Mouse (Mus musculus): ENCODE data around the gene Lhx9. TPM values are rescaled to one million over a fixed set of nuclear protein-coding genes. Genes with fewer than 3 reads are reported as not detected.

Lhx9 gene
- polyA plus RNA-seq, 1 experiment from 2014 or later = 35.3 TPM

GRCm38 (mm10) chr1:138798110-138798509 is 50.3 kb downstream of the Lhx9 start:
- ATAC-seq (replicated peaks; ENCODE audit: low FRiP score) = no peak

DNA sequence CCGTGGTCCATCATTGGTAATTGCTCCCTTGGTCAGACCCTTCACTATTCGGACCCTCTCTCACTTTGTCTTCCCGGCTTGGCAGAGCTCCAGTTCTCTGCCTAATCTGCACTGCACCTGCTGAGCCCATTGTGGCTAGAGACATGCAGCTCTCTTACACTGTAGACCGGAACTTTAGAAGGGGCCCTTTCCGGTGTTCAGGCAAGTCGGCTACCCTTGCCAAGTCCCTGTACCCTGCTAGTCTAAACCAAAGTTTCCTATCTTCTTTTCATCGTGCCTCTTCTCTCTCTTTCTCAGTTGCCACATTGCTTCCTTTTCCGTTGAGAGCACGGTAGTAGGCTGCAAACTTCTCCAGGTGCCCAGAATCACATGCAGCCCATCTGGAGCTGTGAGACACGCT is 62.5 kb downstream of the Lhx9 start:
- Histone ChIP-seq H3K4me1 (replicated peaks; ENCODE audit: control insufficient read depth, insufficient read depth, low read length) (peaks cover 5% of the 10 kb centered on the region; the same call in 1 of the 2 replicates), H3K36me3 (ENCODE audit: control insufficient read depth, insufficient read depth, low read length) (no peaks in the 10 kb centered on the region), H3K4me2 (ENCODE audit: low read depth, low read length, severe bottlenecking) (no peak overlapping the region), H3K9me3 (ENCODE audit: control insufficient read depth, low read length) (no peaks in the 10 kb centered on the region), H3K27ac (ENCODE audit: low read depth, low read length) (no peak overlapping the region), H3K4me3 (ENCODE audit: low read depth, low read length) (no peak overlapping the region), H3K27me3 (ENCODE audit: control insufficient read depth, insufficient read depth, low read length) (no peaks in the 10 kb centered on the region), H3K9ac (ENCODE audit: low read length) (no peak overlapping the region)
- peak; percentile 46; the same call in 1 of the 2 replicates for ATAC-seq (replicated peaks; ENCODE audit: low FRiP score)
- no peak for DNase-seq (ENCODE audit: low spot score)
- WGBS = 66% methylated on average over 10 of the region's 10 CpGs

More at GRCm38 (mm10) chr1:138798110-138798509, 50.3 kb downstream of the Lhx9 start:
- no peak overlapping the region for H3K9ac ChIP-seq (ENCODE audit: low read length)
- no peak overlapping the region for H3K4me2 ChIP-seq (ENCODE audit: low read depth, low read length, severe bottlenecking)
- 89% methylated on average over 5 of the region's 5 CpGs for WGBS
- no peaks in the 10 kb centered on the region for H3K27me3 ChIP-seq (ENCODE audit: control insufficient read depth, insufficient read depth, low read length)
- no peaks in the 10 kb centered on the region for H3K4me1 ChIP-seq (replicated peaks; ENCODE audit: control insufficient read depth, insufficient read depth, low read length)
- no peaks in the 10 kb centered on the region for H3K36me3 ChIP-seq (ENCODE audit: control insufficient read depth, insufficient read depth, low read length)
- no peak overlapping the region for H3K4me3 ChIP-seq (ENCODE audit: low read depth, low read length)
- H3K9me3 ChIP-seq (ENCODE audit: control insufficient read depth, low read length) = no peaks in the 10 kb centered on the region
- H3K27ac ChIP-seq (ENCODE audit: low read depth, low read length) = no peak overlapping the region
- no peak for DNase-seq (ENCODE audit: low spot score)

DNA sequence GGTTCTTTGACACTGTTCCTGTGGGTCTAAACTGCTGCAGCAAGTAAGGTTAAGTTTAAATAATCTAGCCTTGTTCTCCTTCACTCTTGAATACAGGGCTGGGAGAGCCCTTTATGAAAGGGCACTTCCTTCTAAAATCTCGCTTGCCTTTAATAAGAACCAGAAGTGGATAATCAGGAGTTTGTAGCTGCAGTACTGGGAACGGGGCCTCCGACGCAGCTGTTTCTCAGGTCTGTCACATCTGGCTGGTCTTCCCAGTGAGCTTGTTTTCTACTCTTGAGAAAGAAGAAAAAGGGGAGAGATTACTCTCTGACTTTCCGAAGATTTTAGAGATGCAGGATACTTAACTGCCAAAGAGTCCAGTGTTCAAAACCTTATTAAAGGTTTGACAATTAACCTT is 64.4 kb downstream of the Lhx9 start:
- no peaks in the 10 kb centered on the region for H3K36me3 ChIP-seq (ENCODE audit: control insufficient read depth, insufficient read depth, low read length)
- H3K9me3 ChIP-seq (ENCODE audit: control insufficient read depth, low read length) = no peaks in the 10 kb centered on the region
- peaks cover 5% of the 10 kb centered on the region; the same call in 1 of the 2 replicates for H3K4me1 ChIP-seq (replicated peaks; ENCODE audit: control insufficient read depth, insufficient read depth, low read length)
- DNase-seq (ENCODE audit: low spot score) (no peak), ATAC-seq (replicated peaks; ENCODE audit: low FRiP score) (no peak)
- no peak overlapping the region for H3K9ac ChIP-seq (ENCODE audit: low read length)
- H3K4me2 ChIP-seq (ENCODE audit: low read depth, low read length, severe bottlenecking) = no peak overlapping the region
- no peak overlapping the region for H3K27ac ChIP-seq (ENCODE audit: low read depth, low read length)
- no peak overlapping the region for H3K4me3 ChIP-seq (ENCODE audit: low read depth, low read length)
- WGBS = 67% methylated on average over 5 of the region's 5 CpGs
- H3K27me3 ChIP-seq (ENCODE audit: control insufficient read depth, insufficient read depth, low read length) = no peaks in the 10 kb centered on the region

Other genes starting within 250 kb of the Lhx9 start
- gene Nek7, start 228.4 kb downstream of the Lhx9 start, polyA plus RNA-seq (2014; fragmentation: Nextera tagmentation; extraction: Ambion mirVana) = 28.3 and 30.7 TPM in 2 replicates
- 44.3 and 47.7 TPM in 2 replicates for gene 2310009B15Rik, start 8.3 kb upstream of the Lhx9 start, polyA plus RNA-seq (2014; fragmentation: Nextera tagmentation; extraction: Ambion mirVana)
- 11.9 and 13.5 TPM in 2 replicates for gene Dennd1b, start 114.9 kb upstream of the Lhx9 start, polyA plus RNA-seq (2014; fragmentation: Nextera tagmentation; extraction: Ambion mirVana)